Mouse (Mus musculus): ENCODE data around the gene Nfatc2.

Nfatc2 gene

DNA sequence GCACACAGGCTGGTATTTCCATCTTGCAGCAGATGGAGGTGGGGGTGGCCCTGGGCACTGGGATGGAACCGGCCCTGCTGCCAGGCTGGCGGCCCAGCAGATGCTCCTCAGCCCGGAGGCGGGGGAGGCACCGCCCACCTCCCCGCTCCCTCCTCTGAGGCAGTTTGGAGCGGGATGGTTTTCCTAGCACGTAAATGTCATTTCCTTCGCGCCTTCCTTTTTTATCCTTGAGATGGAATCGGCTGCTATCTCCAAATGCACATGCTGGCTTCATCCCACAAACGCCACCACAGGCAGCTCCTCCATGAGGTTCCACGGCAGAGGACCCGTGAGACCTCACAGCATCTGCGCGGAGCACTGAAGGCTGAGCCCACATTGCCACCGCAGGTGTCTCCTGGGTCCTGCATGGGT is 160.5 kb downstream of the Nfatc2 start:
- DNase-seq (ENCODE audit: low read depth, low spot score) = no peak

- DNase-seq (ENCODE audit: low read depth, low spot score) = no peak
Measured at GRCm38 (mm10) chr2:168438981-168439452, 162.4 kb downstream of the Nfatc2 start.

DNA sequence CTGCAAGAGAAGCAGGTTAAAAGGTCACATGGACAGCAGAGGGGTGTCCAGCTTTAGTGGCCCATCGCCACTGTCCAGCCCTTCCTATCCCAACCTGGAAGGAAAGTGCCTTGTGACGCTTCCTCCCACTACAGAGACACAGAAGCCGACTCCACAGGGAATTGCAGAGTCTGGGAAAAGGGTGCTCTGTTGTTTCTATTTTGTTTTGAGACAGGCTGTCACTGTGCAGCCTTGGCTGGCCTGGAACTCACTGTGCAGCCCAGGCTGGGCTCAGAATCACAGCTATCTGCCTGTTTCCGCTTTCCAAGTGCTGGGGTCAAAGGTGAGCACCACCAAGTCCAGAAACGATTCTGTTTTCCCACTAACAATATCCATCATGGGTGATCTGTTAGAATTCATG is 167.3 kb downstream of the Nfatc2 start:
- no peak for DNase-seq (ENCODE audit: low read depth, low spot score)

DNA sequence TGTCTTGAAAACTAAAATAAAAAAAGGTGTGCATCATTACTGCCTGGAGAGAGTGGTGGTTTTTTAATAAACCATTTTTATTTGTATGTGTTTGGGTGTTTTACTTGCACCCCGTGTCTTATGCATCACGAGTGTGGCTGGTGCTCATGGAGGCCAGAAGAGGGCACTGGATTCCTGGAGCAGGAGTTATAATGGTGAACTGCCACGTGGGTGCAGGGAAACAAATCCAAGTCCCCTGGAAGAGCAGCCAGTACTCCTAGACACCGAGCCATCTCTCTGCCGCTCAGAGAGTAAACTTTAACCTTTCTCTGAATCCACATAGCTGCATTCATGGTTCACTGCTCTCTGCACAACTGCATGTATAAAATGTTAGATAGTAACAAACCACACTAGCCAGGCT is 168.1 kb downstream of the Nfatc2 start:
- no peak for DNase-seq (ENCODE audit: low read depth, low spot score)

DNA sequence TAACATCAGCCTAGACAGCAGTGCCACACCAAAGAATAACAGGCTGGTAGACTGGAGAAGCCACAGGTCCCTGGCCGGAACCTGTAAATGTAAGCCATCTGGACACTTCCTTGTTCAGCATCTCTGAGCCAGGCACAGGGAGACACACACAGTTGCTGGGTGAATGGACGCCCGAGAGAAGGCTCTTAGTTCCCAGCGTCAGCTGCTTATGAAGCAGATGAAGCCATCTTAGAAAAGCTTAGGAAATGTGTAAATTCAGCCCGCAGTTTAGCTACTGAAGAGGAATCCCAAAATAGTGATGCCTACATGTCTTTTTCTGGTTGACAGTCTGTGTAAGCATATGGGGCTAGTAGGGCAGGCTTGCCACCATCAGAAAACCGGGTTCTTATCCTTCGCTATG is 169.1 kb downstream of the Nfatc2 start:
- DNase-seq (ENCODE audit: low read depth, low spot score) = no peak

DNA sequence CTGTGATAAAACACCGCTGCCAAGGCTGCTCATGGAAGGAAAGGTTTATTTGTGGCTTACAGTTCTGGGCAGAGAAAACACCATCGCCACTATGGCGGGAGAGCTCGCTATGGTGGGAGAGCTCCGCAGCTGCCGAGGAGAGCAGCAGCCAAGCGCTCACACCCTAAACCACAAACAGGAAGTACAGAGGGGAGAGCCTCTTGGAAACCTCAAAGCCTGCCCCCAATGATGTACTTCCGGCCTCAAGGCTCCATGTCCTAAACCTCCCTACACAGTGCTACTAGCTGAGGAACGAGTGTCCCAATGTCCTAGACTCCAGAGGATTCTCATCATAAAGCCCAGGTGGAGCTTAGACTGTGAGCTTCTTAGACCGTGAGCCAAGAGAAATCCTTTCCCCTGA is 171.9 kb downstream of the Nfatc2 start:
- no peak for DNase-seq (ENCODE audit: low read depth, low spot score)

DNA sequence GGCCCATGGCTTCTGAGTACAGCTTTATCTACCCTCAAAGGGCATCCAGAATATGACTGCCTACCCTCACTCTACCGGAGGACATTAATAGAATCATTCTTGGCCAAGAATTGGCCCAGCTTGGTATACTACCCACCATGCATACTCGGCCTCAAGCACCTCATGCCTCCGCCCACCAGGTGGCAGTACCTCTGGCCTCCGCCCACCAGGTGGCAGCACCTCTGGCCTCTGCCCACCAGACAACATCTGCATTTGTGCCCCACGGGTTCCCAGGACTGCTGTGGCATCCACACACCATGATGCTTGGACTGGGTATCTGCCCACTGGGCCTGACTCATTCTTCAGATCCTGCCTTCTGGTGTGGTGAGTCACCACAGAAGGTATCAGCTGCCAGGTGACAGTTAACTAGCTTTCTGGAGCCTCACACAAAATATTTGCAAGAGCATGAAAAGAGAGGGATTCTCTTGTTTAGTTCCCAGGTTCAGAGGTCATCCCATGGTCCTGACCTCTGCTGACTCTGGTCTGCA is 173.0 kb downstream of the Nfatc2 start:
- DNase-seq (ENCODE audit: low read depth, low spot score) = peak; percentile 56
